ENCODE assay signal across 12 mouse cellular contexts in the genomic region with DNA sequence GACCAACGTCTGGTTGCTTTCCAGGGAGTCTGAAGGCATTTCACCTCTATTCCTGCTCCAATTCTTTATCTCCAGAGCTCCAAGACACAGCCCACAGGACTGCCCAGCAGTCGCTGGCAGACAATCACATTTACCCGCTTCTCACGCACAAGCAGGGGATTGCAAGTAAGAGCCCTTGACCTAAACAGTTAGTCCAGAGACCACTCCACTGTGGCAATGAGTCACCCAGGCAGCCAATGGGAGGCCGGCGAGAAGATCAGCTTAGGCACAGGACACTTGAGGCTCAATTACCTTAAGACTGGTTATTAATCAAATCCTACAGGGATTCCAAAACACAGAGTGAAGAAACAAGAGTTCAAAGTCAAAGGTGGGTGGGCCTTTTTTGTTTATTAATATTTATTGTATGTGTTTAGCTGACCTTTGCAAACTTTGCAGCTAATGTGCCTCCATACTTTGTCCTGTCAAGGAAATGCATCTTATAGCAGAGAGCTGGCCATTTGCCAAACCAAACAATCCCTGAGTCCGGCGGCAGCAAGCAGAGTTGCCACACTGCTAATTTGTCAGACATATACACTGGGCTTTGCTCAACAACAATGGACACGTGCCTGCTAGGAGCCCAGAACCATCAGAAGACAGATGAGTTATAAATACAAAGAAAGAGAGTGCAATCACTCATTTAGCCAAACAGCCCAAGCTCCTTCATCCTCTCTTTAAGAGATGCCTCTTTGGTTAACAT.
DNase-seq lines count a peak whose midpoint lies in the region; ATAC-seq and TF ChIP-seq lines count a peak whose summit lies in the region.
"Had no signal": no experiment of that assay in that cellular context is flagged by ENCODE, and none has a peak within 500 bp of the region (broad histone marks: within the 10 kb centered on the region; RNA-seq: fewer than 3 reads in every experiment).

No protein-coding gene starts in this region.

- H3K9ac ChIP-seq in kidney, embryonic 15.5 days = no peak overlapping the region
- H3K9ac ChIP-seq in liver, postnatal 0 days (replicated peaks) = no peak overlapping the region
- H3K9ac ChIP-seq: forebrain, embryonic 13.5 days; liver, embryonic 13.5 days; neural tube, embryonic 13.5 days had no signal

- ATAC-seq in kidney, embryonic 15.5 days (replicated peaks; ENCODE audit: low FRiP score) = peak; percentile 57
- ATAC-seq in liver, postnatal 0 days = peak; percentile 44
- ATAC-seq in granulocyte monocyte progenitor cell, adult 5-6 weeks (replicated peaks; ENCODE audit: poor library complexity, severe bottlenecking) = no peak
- ATAC-seq: CD4-positive, CD25-positive, alpha-beta regulatory T cell, adult 4 months; forebrain, embryonic 13.5 days had no signal

- H3K27ac ChIP-seq in kidney, embryonic 15.5 days = no peak overlapping the region
- no peak overlapping the region for H3K27ac ChIP-seq in kidney, adult 2 months (ENCODE audit: insufficient read depth, low read depth, low read length)
- no peak overlapping the region for H3K27ac ChIP-seq in liver, postnatal 0 days (ENCODE audit: low read depth)
- H3K27ac ChIP-seq: forebrain, embryonic 13.5 days; liver, embryonic 13.5 days; neural tube, embryonic 13.5 days had no signal

- 33% methylated on average over 9 of the region's 9 CpGs for WGBS in kidney, embryonic 15.5 days
- 48% methylated on average over 9 of the region's 9 CpGs for WGBS in kidney, adult 2 months
- WGBS in liver, postnatal 0 days (ENCODE audit: insufficient replicate concordance) = 57% methylated on average over 9 of the region's 9 CpGs

- H3K9me3 ChIP-seq in kidney, embryonic 15.5 days (replicated peaks) = no peaks in the 10 kb centered on the region
- H3K9me3 ChIP-seq in liver, postnatal 0 days (ENCODE audit: low read length) = no peaks in the 10 kb centered on the region
- H3K9me3 ChIP-seq: forebrain, embryonic 13.5 days; liver, embryonic 13.5 days; neural tube, embryonic 13.5 days had no signal

- no peak overlapping the region for H3K4me2 ChIP-seq in kidney, embryonic 15.5 days
- no peak overlapping the region for H3K4me2 ChIP-seq in liver, postnatal 0 days (ENCODE audit: low read depth, low read length)
- H3K4me2 ChIP-seq: forebrain, embryonic 13.5 days; liver, embryonic 13.5 days; neural tube, embryonic 13.5 days had no signal

- no peaks in the 10 kb centered on the region for H3K27me3 ChIP-seq in kidney, embryonic 15.5 days
- no peaks in the 10 kb centered on the region for H3K27me3 ChIP-seq in kidney, adult 2 months (replicated peaks; ENCODE audit: control insufficient read depth, insufficient read depth, low read length)
- no peaks in the 10 kb centered on the region for H3K27me3 ChIP-seq in liver, postnatal 0 days (ENCODE audit: insufficient read depth, low read length)
- H3K27me3 ChIP-seq: forebrain, embryonic 13.5 days; liver, embryonic 13.5 days; neural tube, embryonic 13.5 days had no signal

- H3K4me1 ChIP-seq in kidney, embryonic 15.5 days = peaks cover 26% of the 10 kb centered on the region
- no peaks in the 10 kb centered on the region for H3K4me1 ChIP-seq in kidney, adult 2 months (ENCODE audit: control insufficient read depth, insufficient read depth, low read length)
- H3K4me1 ChIP-seq in liver, postnatal 0 days (ENCODE audit: insufficient read depth) = no peaks in the 10 kb centered on the region

- no peak for TF ChIP-seq CTCF in kidney, adult 2 months (conservative IDR thresholded peaks at IDR 0.05; ENCODE audit: insufficient read depth, insufficient read length, low read depth, low read length)
- no peak for TF ChIP-seq CTCF in liver, postnatal 0 days (IDR thresholded peaks at IDR 0.05; ENCODE audit: low read depth)

- no peak for TF ChIP-seq EP300 in liver, postnatal 0 days (IDR thresholded peaks at IDR 0.05; ENCODE audit: low read depth)

- H3K36me3 ChIP-seq in kidney, embryonic 15.5 days = no peaks in the 10 kb centered on the region
- H3K36me3 ChIP-seq in kidney, adult 2 months (ENCODE audit: control insufficient read depth, insufficient read depth, low read length) = no peaks in the 10 kb centered on the region; the same call in 1 of the 2 replicates
- no peaks in the 10 kb centered on the region for H3K36me3 ChIP-seq in liver, postnatal 0 days (replicated peaks; ENCODE audit: insufficient read depth, low read length)
- H3K36me3 ChIP-seq: liver, embryonic 13.5 days had no signal

- H3K4me3 ChIP-seq in kidney, embryonic 15.5 days (replicated peaks) = no peak overlapping the region
- H3K4me3 ChIP-seq in kidney, adult 2 months (ENCODE audit: insufficient read depth, low read depth, low read length) = no peak overlapping the region
- no peak overlapping the region for H3K4me3 ChIP-seq in liver, postnatal 0 days (ENCODE audit: low read depth, low read length)
- H3K4me3 ChIP-seq: forebrain, embryonic 13.5 days; liver, embryonic 13.5 days; neural tube, embryonic 13.5 days had no signal

- TF ChIP-seq POLR2A in kidney, adult 2 months (IDR thresholded peaks at IDR 0.05; ENCODE audit: low read depth, low read length) = no peak

- DNase-seq in adrenal gland, postnatal 36 days = peak; percentile 3 to 37
- DNase-seq in adrenal gland, adult 2 months = no peak
- no peak for DNase-seq in kidney, adult 2 months
- DNase-seq in 416B (ENCODE audit: low read depth) = peak; percentile 77
- peak; percentile 21 for DNase-seq in liver, postnatal 0 days
- no peak for DNase-seq in frontal cortex, postnatal 25 days (ENCODE audit: low spot score in 2 of 2)
- DNase-seq: liver, embryonic 13.5 days had no signal

Comparison
In these comparisons a context has a peak if more than half of its experiments do, and no peak if none do; other contexts are left out.
1. DNase-seq: peak in adrenal gland, postnatal 36 days (2 of 2), 416B (single experiment) and liver, postnatal 0 days (single experiment); none in adrenal gland, adult 2 months (single experiment), kidney, adult 2 months (single experiment) and frontal cortex, postnatal 25 days (0 of 2).